Mouse (Mus musculus): Measurements from ENCODE around the gene Rnf8. TPM values are rescaled to one million over a fixed set of nuclear protein-coding genes. Genes with fewer than 3 reads are reported as not detected.
A peak's percentile ranks its signal among the peaks of the same experiment; 100 is the strongest.

The Rnf8 gene
- polyA plus RNA-seq, 2 experiments = 55.5 to 75.4 TPM

GRCm38 (mm10) chr17:29589221-29589898 is 25.2 kb upstream of the Rnf8 start:
- Histone ChIP-seq H3K36me3 (ENCODE audit: control insufficient read depth, insufficient read depth, low read length) (peaks cover 23% of the 10 kb centered on the region), H3K4me3 (replicated peaks; ENCODE audit: low read length) (no peak overlapping the region), H3K4me1 (ENCODE audit: control insufficient read depth, insufficient read depth, low read length) (peaks cover 7% of the 10 kb centered on the region; the same call in 1 of the 2 replicates), H3K27ac (replicated peaks; ENCODE audit: low read depth, low read length) (no peak overlapping the region), H3K4me2 (replicated peaks; ENCODE audit: low read depth, low read length, severe bottlenecking) (no peak overlapping the region), H3K27me3 (ENCODE audit: control insufficient read depth, insufficient read depth, low read length) (no peaks in the 10 kb centered on the region), H3K9me3 (ENCODE audit: control insufficient read depth, low read length) (no peaks in the 10 kb centered on the region), H3K9ac (ENCODE audit: low read depth, low read length, severe bottlenecking) (no peak overlapping the region)
- peak; percentile 34; the same call in 1 of the 2 replicates for ATAC-seq (ENCODE audit: low FRiP score, low read depth)
- TF ChIP-seq POLR2A (IDR thresholded peaks at IDR 0.05; ENCODE audit: borderline replicate concordance, extremely low read depth, insufficient read depth, insufficient read length) = no peak
- DNase-seq (ENCODE audit: low spot score) = no peak
- WGBS = 28% methylated on average over 11 of the region's 11 CpGs

- no peak for ATAC-seq (ENCODE audit: low FRiP score, low read depth)
- H3K4me3 ChIP-seq (replicated peaks; ENCODE audit: low read length) = no peak overlapping the region
- no peak overlapping the region for H3K4me2 ChIP-seq (replicated peaks; ENCODE audit: low read depth, low read length, severe bottlenecking)
- TF ChIP-seq POLR2A (IDR thresholded peaks at IDR 0.05; ENCODE audit: borderline replicate concordance, extremely low read depth, insufficient read depth, insufficient read length) = no peak
- H3K27me3 ChIP-seq (ENCODE audit: control insufficient read depth, insufficient read depth, low read length) = no peaks in the 10 kb centered on the region
- H3K9ac ChIP-seq (ENCODE audit: low read depth, low read length, severe bottlenecking) = no peak overlapping the region
- H3K4me1 ChIP-seq (ENCODE audit: control insufficient read depth, insufficient read depth, low read length) = no peaks in the 10 kb centered on the region
- no peaks in the 10 kb centered on the region for H3K9me3 ChIP-seq (ENCODE audit: control insufficient read depth, low read length)
- 87% methylated on average over 13 of the region's 15 CpGs for WGBS
- no peak for DNase-seq (ENCODE audit: low spot score)
- H3K27ac ChIP-seq (replicated peaks; ENCODE audit: low read depth, low read length) = no peak overlapping the region
- H3K36me3 ChIP-seq (ENCODE audit: control insufficient read depth, insufficient read depth, low read length) = peaks cover 65% of the 10 kb centered on the region
Measured at GRCm38 (mm10) chr17:29595891-29596770, 18.5 kb upstream of the Rnf8 start.

- DNase-seq (ENCODE audit: low spot score) (no peak), ATAC-seq (ENCODE audit: low FRiP score, low read depth) (no peak)
- H3K9me3 ChIP-seq (ENCODE audit: control insufficient read depth, low read length) = no peaks in the 10 kb centered on the region
- H3K36me3 ChIP-seq (ENCODE audit: control insufficient read depth, insufficient read depth, low read length) = peaks cover 65% of the 10 kb centered on the region
- H3K27ac ChIP-seq (replicated peaks; ENCODE audit: low read depth, low read length) = no peak overlapping the region
- H3K4me1 ChIP-seq (ENCODE audit: control insufficient read depth, insufficient read depth, low read length) = no peaks in the 10 kb centered on the region
- H3K4me2 ChIP-seq (replicated peaks; ENCODE audit: low read depth, low read length, severe bottlenecking) = no peak overlapping the region
- WGBS = 94% methylated on average over 13 of the region's 13 CpGs
- H3K9ac ChIP-seq (ENCODE audit: low read depth, low read length, severe bottlenecking) = no peak overlapping the region
- H3K4me3 ChIP-seq (replicated peaks; ENCODE audit: low read length) = no peak overlapping the region
- no peaks in the 10 kb centered on the region for H3K27me3 ChIP-seq (ENCODE audit: control insufficient read depth, insufficient read depth, low read length)
- no peak for TF ChIP-seq POLR2A (IDR thresholded peaks at IDR 0.05; ENCODE audit: borderline replicate concordance, extremely low read depth, insufficient read depth, insufficient read length)
Measured at GRCm38 (mm10) chr17:29596771-29597132, 17.8 kb upstream of the Rnf8 start.

GRCm38 (mm10) chr17:29599051-29599450 is 15.5 kb upstream of the Rnf8 start:
- Histone ChIP-seq H3K27me3 (ENCODE audit: control insufficient read depth, insufficient read depth, low read length) (no peaks in the 10 kb centered on the region), H3K9ac (ENCODE audit: low read depth, low read length, severe bottlenecking) (no peak overlapping the region), H3K4me3 (replicated peaks; ENCODE audit: low read length) (no peak overlapping the region), H3K4me2 (replicated peaks; ENCODE audit: low read depth, low read length, severe bottlenecking) (no peak overlapping the region), H3K4me1 (ENCODE audit: control insufficient read depth, insufficient read depth, low read length) (no peaks in the 10 kb centered on the region), H3K27ac (replicated peaks; ENCODE audit: low read depth, low read length) (no peak overlapping the region), H3K9me3 (ENCODE audit: control insufficient read depth, low read length) (no peaks in the 10 kb centered on the region), H3K36me3 (ENCODE audit: control insufficient read depth, insufficient read depth, low read length) (peaks cover 60% of the 10 kb centered on the region)
- WGBS = 95% methylated on average over 14 of the region's 14 CpGs
- DNase-seq (ENCODE audit: low spot score) (no peak), ATAC-seq (ENCODE audit: low FRiP score, low read depth) (no peak)
- TF ChIP-seq POLR2A (IDR thresholded peaks at IDR 0.05; ENCODE audit: borderline replicate concordance, extremely low read depth, insufficient read depth, insufficient read length) = no peak

- Histone ChIP-seq H3K4me2 (replicated peaks; ENCODE audit: low read depth, low read length, severe bottlenecking) (no peak overlapping the region), H3K27me3 (ENCODE audit: control insufficient read depth, insufficient read depth, low read length) (no peaks in the 10 kb centered on the region), H3K36me3 (ENCODE audit: control insufficient read depth, insufficient read depth, low read length) (peaks cover 58% of the 10 kb centered on the region), H3K4me3 (replicated peaks; ENCODE audit: low read length) (no peak overlapping the region), H3K27ac (replicated peaks; ENCODE audit: low read depth, low read length) (no peak overlapping the region), H3K9me3 (ENCODE audit: control insufficient read depth, low read length) (no peaks in the 10 kb centered on the region), H3K9ac (ENCODE audit: low read depth, low read length, severe bottlenecking) (no peak overlapping the region), H3K4me1 (ENCODE audit: control insufficient read depth, insufficient read depth, low read length) (no peaks in the 10 kb centered on the region)
- ATAC-seq (ENCODE audit: low FRiP score, low read depth) = no peak
- 87% methylated on average over 8 of the region's 8 CpGs for WGBS
- no peak for TF ChIP-seq POLR2A (IDR thresholded peaks at IDR 0.05; ENCODE audit: borderline replicate concordance, extremely low read depth, insufficient read depth, insufficient read length)
- no peak for DNase-seq (ENCODE audit: low spot score)
Measured at GRCm38 (mm10) chr17:29599537-29599936, 15.1 kb upstream of the Rnf8 start.
